Mouse (Mus musculus) neural tube, embryonic 14.5 days (tissue): Measurements from ENCODE around the gene Tnfrsf4. TPM values are rescaled to one million over a fixed set of nuclear protein-coding genes. Genes with fewer than 3 reads are reported as not detected.

Source experiments
- ATAC-seq: fragments of 200-750 bp; cut with Nextera tagmentation; 2 replicates; pipeline ENCODE4 v1.8.0; 2017; ENCODE audit warnings: low read depth, mild to moderate bottlenecking, moderate TSS enrichment, moderate library complexity
- H3K27ac ChIP-seq: fragments of 300-500 bp; sonication (generic); 2 replicates; pipeline ENCODE4 v1.5.1; 2014; ENCODE audit warnings: low read depth, mild to moderate bottlenecking, control low read depth, low read length, moderate library complexity, mixed read lengths
- H3K27me3 ChIP-seq: fragments of 300-500 bp; sonication (generic); 2 replicates; pipeline ENCODE4 v1.6.1; 2014; ENCODE audit warnings: low read length; ENCODE audit not compliant: control insufficient read depth, insufficient read depth
- H3K36me3 ChIP-seq: fragments of 300-500 bp; sonication (generic); 2 replicates; pipeline ENCODE4 v1.6.1; 2014; ENCODE audit warnings: low read length, mixed read lengths; ENCODE audit not compliant: control insufficient read depth, insufficient read depth
- H3K4me1 ChIP-seq: fragments of 300-500 bp; sonication (generic); 2 replicates; pipeline ENCODE4 v1.6.1; 2014; ENCODE audit warnings: low read length; ENCODE audit not compliant: control insufficient read depth, insufficient read depth
- H3K4me2 ChIP-seq: fragments of 300-500 bp; sonication (generic); 2 replicates; pipeline ENCODE4 v1.6.1; 2014; ENCODE audit warnings: mild to moderate bottlenecking, low read depth, low read length, control low read depth
- H3K4me3 ChIP-seq: fragments of 300-500 bp; sonication (generic); 2 replicates; pipeline ENCODE4 v1.5.1; 2014; ENCODE audit warnings: low read depth, low read length, control low read depth, mixed read lengths
- H3K9ac ChIP-seq: fragments of 300-500 bp; sonication (generic); replicated peaks from 2 replicates; pipeline ENCODE4 v1.6.1; 2014; ENCODE audit warnings: low read depth, mild to moderate bottlenecking, control low read depth, low read length, mixed read lengths
- H3K9me3 ChIP-seq: fragments of 300-500 bp; sonication (generic); 2 replicates; pipeline ENCODE4 v1.6.1; 2016; ENCODE audit warnings: low read length; ENCODE audit not compliant: control insufficient read depth
- WGBS: fragments of 180-500 bp; shearing (Covaris S2); extraction: QIAGEN DNeasy Blood & Tissue Kit; methylation state at CpG from one replicate; pipeline ENCODE4 v1.1.7; 2014; 5-methylcytosine and 5-hydroxymethylcytosine counted together
- polyA plus RNA-seq: library from polyadenylated mRNA; unstranded; fragments of >200 nt; fragmentation: Nextera tagmentation; extraction: Ambion mirVana; gene quantifications from 2 replicates; pipeline ENCODE4 v1.2.1, GENCODE M21; 2014

Gene Tnfrsf4
- polyA plus RNA-seq, 1 experiment from 2014 or later, result 0.20 TPM

GRCm38 (mm10) chr4:156021942-156022419, 8.3 kb downstream of the Tnfrsf4 start:
- Histone ChIP-seq H3K27me3 (no peaks in the 10 kb centered on the region), H3K9ac (no peak overlapping the region), H3K4me1 (no peaks in the 10 kb centered on the region), H3K36me3 (0 out of 2 replicates have a peak, but pooled peaks cover 3% of the 10 kb centered on the region), H3K4me2 (no peak overlapping the region), H3K9me3 (no peaks in the 10 kb centered on the region), H3K4me3 (no peak overlapping the region), H3K27ac (no peak overlapping the region)
- 87% methylated on average over 9 of the region's 9 CpGs for WGBS
- no peak for ATAC-seq

GRCm38 (mm10) chr4:156023520-156023919, 9.9 kb downstream of the Tnfrsf4 start:
- no peak overlapping the region for H3K27ac ChIP-seq
- H3K4me1 ChIP-seq, result no peaks in the 10 kb centered on the region
- peaks cover 7% of the 10 kb centered on the region; the same call in 1 of the 2 replicates for H3K36me3 ChIP-seq
- no peak overlapping the region for H3K4me3 ChIP-seq
- 79% methylated on average over 9 of the region's 9 CpGs for WGBS
- H3K9me3 ChIP-seq, result no peaks in the 10 kb centered on the region
- H3K4me2 ChIP-seq, result no peak overlapping the region
- no peak for ATAC-seq
- H3K27me3 ChIP-seq, result no peaks in the 10 kb centered on the region
- no peak overlapping the region for H3K9ac ChIP-seq

- H3K27me3 ChIP-seq, result no peaks in the 10 kb centered on the region
- H3K27ac ChIP-seq, result no peak overlapping the region
- H3K36me3 ChIP-seq, result peaks cover 7% of the 10 kb centered on the region; the same call in 1 of the 2 replicates
- ATAC-seq, result no peak
- no peaks in the 10 kb centered on the region for H3K9me3 ChIP-seq
- no peak overlapping the region for H3K9ac ChIP-seq
- 96% methylated on average over 7 of the region's 7 CpGs for WGBS
- H3K4me3 ChIP-seq, result no peak overlapping the region
- no peak overlapping the region for H3K4me2 ChIP-seq
- no peaks in the 10 kb centered on the region for H3K4me1 ChIP-seq
Measured at GRCm38 (mm10) chr4:156024184-156024583, 10.5 kb downstream of the Tnfrsf4 start.

- H3K4me3 ChIP-seq, result no peak within 1 kb of the TSS
- peaks cover 7% of the 10 kb centered on the region; the same call in 1 of the 2 replicates for H3K36me3 ChIP-seq
- H3K9me3 ChIP-seq, result no peaks in the 10 kb centered on the region
- H3K4me1 ChIP-seq, result peaks cover 5% of the 10 kb centered on the region; the same call in 1 of the 2 replicates
- WGBS, result 61% methylated on average over 4 of the region's 4 CpGs
- H3K4me2 ChIP-seq, result no peak within 1 kb of the TSS
- no peaks in the 10 kb centered on the region for H3K27me3 ChIP-seq
- H3K27ac ChIP-seq, result no peak within 1 kb of the TSS
- no peak within 1 kb of the TSS for H3K9ac ChIP-seq
- ATAC-seq, result no peak
Measured at GRCm38 (mm10) chr4:156026013-156026412, 12.4 kb downstream of the Tnfrsf4 start, which contains the start of gene Tnfrsf18. Gene Tnfrsf18 (plus strand): TSS chr4:156026164.

- no peak for ATAC-seq
Measured at GRCm38 (mm10) chr4:156028580-156028979, 14.9 kb downstream of the Tnfrsf4 start.

GRCm38 (mm10) chr4:156030651-156031118, 17.0 kb downstream of the Tnfrsf4 start:
- H3K4me3 ChIP-seq, result peak overlapping the region; percentile 41
- no peak for ATAC-seq
- 63% methylated on average over 9 of the region's 9 CpGs for WGBS

More at GRCm38 (mm10) chr4:156028580-156028979, 14.9 kb downstream of the Tnfrsf4 start:
- Histone ChIP-seq H3K27ac (no peak overlapping the region), H3K36me3 (peaks cover 7% of the 10 kb centered on the region; the same call in 1 of the 2 replicates), H3K9me3 (no peaks in the 10 kb centered on the region), H3K4me1 (peaks cover 16% of the 10 kb centered on the region), H3K4me3 (no peak overlapping the region), H3K27me3 (no peaks in the 10 kb centered on the region), H3K9ac (no peak overlapping the region), H3K4me2 (no peak overlapping the region)
- 94% methylated on average over 7 of the region's 7 CpGs for whole genome bisulfite sequencing

GRCm38 (mm10) chr4:156031255-156031592, 17.6 kb downstream of the Tnfrsf4 start:
- Histone ChIP-seq H3K4me1 (peaks cover 16% of the 10 kb centered on the region), H3K27ac (peak overlapping the region; percentile 82), H3K9me3 (no peaks in the 10 kb centered on the region), H3K36me3 (peaks cover 4% of the 10 kb centered on the region; the same call in 1 of the 2 replicates), H3K9ac (peak overlapping the region; percentile 55), H3K4me2 (peak overlapping the region; percentile 79), H3K27me3 (peaks cover 16% of the 10 kb centered on the region), H3K4me3 (peak overlapping the region; percentile 41)
- ATAC-seq, result peak; percentile 12; the same call in 1 of the 2 replicates
- 10% methylated on average over 7 of the region's 7 CpGs for WGBS

More at GRCm38 (mm10) chr4:156030651-156031118, 17.0 kb downstream of the Tnfrsf4 start:
- Histone ChIP-seq H3K27me3 (peaks cover 10% of the 10 kb centered on the region), H3K9ac (peak overlapping the region; percentile 55), H3K4me2 (peak overlapping the region; percentile 79), H3K27ac (peak overlapping the region; percentile 55), H3K4me1 (peaks cover 16% of the 10 kb centered on the region), H3K36me3 (peaks cover 6% of the 10 kb centered on the region; the same call in 1 of the 2 replicates), H3K9me3 (no peaks in the 10 kb centered on the region)

- H3K9me3 ChIP-seq, result no peaks in the 10 kb centered on the region
- H3K27me3 ChIP-seq, result peaks cover 16% of the 10 kb centered on the region
- peak overlapping the region; percentile 82 for H3K27ac ChIP-seq
- H3K4me1 ChIP-seq, result peaks cover 16% of the 10 kb centered on the region
- H3K4me2 ChIP-seq, result peak overlapping the region; percentile 79
- H3K4me3 ChIP-seq, result peak overlapping the region; percentile 41
- peak overlapping the region; percentile 55 for H3K9ac ChIP-seq
- 1% methylated on average over 24 of the region's 24 CpGs for whole genome bisulfite sequencing
- ATAC-seq, result peak; percentile 90
- H3K36me3 ChIP-seq, result peaks cover 4% of the 10 kb centered on the region; the same call in 1 of the 2 replicates
Measured at GRCm38 (mm10) chr4:156031593-156032391, 18.1 kb downstream of the Tnfrsf4 start.

- ATAC-seq, result no peak
- 84% methylated on average over 4 of the region's 4 CpGs for WGBS
- no peak overlapping the region for H3K9ac ChIP-seq
- H3K27ac ChIP-seq, result no peak overlapping the region
- H3K4me2 ChIP-seq, result no peak overlapping the region
- H3K4me3 ChIP-seq, result no peak overlapping the region
- H3K9me3 ChIP-seq, result no peaks in the 10 kb centered on the region
- peaks cover 16% of the 10 kb centered on the region for H3K27me3 ChIP-seq
- no peaks in the 10 kb centered on the region for H3K36me3 ChIP-seq
- peaks cover 16% of the 10 kb centered on the region for H3K4me1 ChIP-seq
Measured at GRCm38 (mm10) chr4:156032856-156033255, 19.2 kb downstream of the Tnfrsf4 start.
